In genomic region chr16:94126200-94126599, GRCm38 (mm10) we compare ENCODE assay signal across 10 mouse cellular contexts. TPM values are rescaled to one million over a fixed set of nuclear protein-coding genes. Genes with fewer than 3 reads are reported as not detected.
DNase-seq lines count a peak whose midpoint lies in the region; ATAC-seq lines count a peak whose summit lies in the region.
"Had no signal": no experiment of that assay in that cellular context is flagged by ENCODE, and none has a peak within 500 bp of the region (broad histone marks: within the 10 kb centered on the region; RNA-seq: fewer than 3 reads in every experiment).

No protein-coding gene starts in this region.

- H3K27me3 ChIP-seq in midbrain, embryonic 10.5 days (ENCODE audit: low read depth, poor library complexity, severe bottlenecking): peaks cover 97% of the 10 kb centered on the region
- H3K27me3 ChIP-seq in midbrain, embryonic 14.5 days (ENCODE audit: control insufficient read depth, insufficient read depth, low read length): peaks cover 81% of the 10 kb centered on the region
- H3K27me3 ChIP-seq in forebrain, embryonic 10.5 days (ENCODE audit: poor library complexity, severe bottlenecking): peaks cover 92% of the 10 kb centered on the region
- peaks cover 86% of the 10 kb centered on the region for H3K27me3 ChIP-seq in hindbrain, embryonic 13.5 days
- H3K27me3 ChIP-seq in neural tube, embryonic 13.5 days: peaks cover 74% of the 10 kb centered on the region

- no peak for ATAC-seq in midbrain, embryonic 14.5 days (ENCODE audit: low FRiP score, low TSS enrichment)
- no peak for ATAC-seq in hindbrain, embryonic 13.5 days (ENCODE audit: low FRiP score)
- no peak for ATAC-seq in neural tube, embryonic 13.5 days (ENCODE audit: low read depth)
- ATAC-seq in monocyte, adult 5-6 weeks (replicated peaks; ENCODE audit: insufficient number of reproducible peaks, low FRiP score, low TSS enrichment, poor library complexity, severe bottlenecking): no peak

- no peak for DNase-seq in midbrain, embryonic 10.5 days (ENCODE audit: low spot score)
- DNase-seq in midbrain, embryonic 14.5 days: no peak
- DNase-seq in forebrain, embryonic 10.5 days (ENCODE audit: extremely low spot score, low spot score): no peak
- DNase-seq in cerebellum, adult 9-11 months: no peak
- DNase-seq: adrenal gland, postnatal 10 days; cerebellum, adult 11 months; lung, adult 2 months had no signal

- peak overlapping the region; percentile 64; the same call in 1 of the 2 replicates for H3K4me3 ChIP-seq in midbrain, embryonic 10.5 days
- no peak overlapping the region; the same call in 1 of the 2 replicates for H3K4me3 ChIP-seq in midbrain, embryonic 14.5 days (replicated peaks; ENCODE audit: low read depth, low read length)
- H3K4me3 ChIP-seq in forebrain, embryonic 10.5 days: peak overlapping the region; percentile 62
- no peak overlapping the region for H3K4me3 ChIP-seq in hindbrain, embryonic 13.5 days
- no peak overlapping the region; the same call in 1 of the 2 replicates for H3K4me3 ChIP-seq in neural tube, embryonic 13.5 days

- peaks cover 51% of the 10 kb centered on the region for H3K4me1 ChIP-seq in midbrain, embryonic 10.5 days
- H3K4me1 ChIP-seq in midbrain, embryonic 14.5 days (ENCODE audit: control insufficient read depth, insufficient read depth, low read length): peaks cover 19% of the 10 kb centered on the region
- peaks cover 58% of the 10 kb centered on the region for H3K4me1 ChIP-seq in forebrain, embryonic 10.5 days
- peaks cover 25% of the 10 kb centered on the region for H3K4me1 ChIP-seq in hindbrain, embryonic 13.5 days (replicated peaks)
- peaks cover 25% of the 10 kb centered on the region for H3K4me1 ChIP-seq in neural tube, embryonic 13.5 days (replicated peaks)

- H3K36me3 ChIP-seq in midbrain, embryonic 10.5 days: no peaks in the 10 kb centered on the region
- H3K36me3 ChIP-seq in midbrain, embryonic 14.5 days (ENCODE audit: control insufficient read depth, insufficient read depth, low read length): no peaks in the 10 kb centered on the region
- no peaks in the 10 kb centered on the region for H3K36me3 ChIP-seq in forebrain, embryonic 10.5 days (replicated peaks)
- H3K36me3 ChIP-seq in hindbrain, embryonic 13.5 days: no peaks in the 10 kb centered on the region
- H3K36me3 ChIP-seq in neural tube, embryonic 13.5 days: no peaks in the 10 kb centered on the region

- no peaks in the 10 kb centered on the region for H3K9me3 ChIP-seq in midbrain, embryonic 10.5 days (replicated peaks)
- no peaks in the 10 kb centered on the region for H3K9me3 ChIP-seq in midbrain, embryonic 14.5 days (ENCODE audit: control insufficient read depth, low read length)
- no peaks in the 10 kb centered on the region for H3K9me3 ChIP-seq in forebrain, embryonic 10.5 days
- no peaks in the 10 kb centered on the region for H3K9me3 ChIP-seq in hindbrain, embryonic 13.5 days
- H3K9me3 ChIP-seq in neural tube, embryonic 13.5 days: no peaks in the 10 kb centered on the region

- no peak overlapping the region for H3K9ac ChIP-seq in midbrain, embryonic 14.5 days (replicated peaks; ENCODE audit: low read length)
- no peak overlapping the region for H3K9ac ChIP-seq in hindbrain, embryonic 13.5 days
- no peak overlapping the region for H3K9ac ChIP-seq in neural tube, embryonic 13.5 days

- H3K4me2 ChIP-seq in midbrain, embryonic 14.5 days (ENCODE audit: low read length): no peak overlapping the region; the same call in 1 of the 2 replicates
- H3K4me2 ChIP-seq in hindbrain, embryonic 13.5 days: peak overlapping the region; percentile 91; the same call in 1 of the 2 replicates
- peak overlapping the region; percentile 85 for H3K4me2 ChIP-seq in neural tube, embryonic 13.5 days

- H3K27ac ChIP-seq in midbrain, embryonic 10.5 days (replicated peaks): peak overlapping the region; percentile 84; the same call in 1 of the 2 replicates
- H3K27ac ChIP-seq in midbrain, embryonic 14.5 days (replicated peaks; ENCODE audit: low read depth, low read length): no peak overlapping the region
- no peak overlapping the region for H3K27ac ChIP-seq in forebrain, embryonic 10.5 days
- no peak overlapping the region for H3K27ac ChIP-seq in hindbrain, embryonic 13.5 days
- no peak overlapping the region for H3K27ac ChIP-seq in neural tube, embryonic 13.5 days (replicated peaks)

- 25% methylated on average over 9 of the region's 9 CpGs for WGBS in midbrain, embryonic 10.5 days
- WGBS in midbrain, embryonic 14.5 days: 12% methylated on average over 9 of the region's 9 CpGs
- 23% methylated on average over 9 of the region's 9 CpGs for WGBS in forebrain, embryonic 10.5 days
- WGBS in hindbrain, embryonic 13.5 days: 26% methylated on average over 9 of the region's 9 CpGs
- WGBS in neural tube, embryonic 13.5 days: 34% methylated on average over 9 of the region's 9 CpGs

RNA-seq across cellular contexts. Expression of gene Sim2, which starts 41.5 kb away (rescaled TPM):
- polyA plus RNA-seq in midbrain, embryonic 10.5 days (2016; fragmentation: Nextera tagmentation; extraction: Ambion mirVana): 2.8 and 2.9 TPM in 2 replicates
- polyA plus RNA-seq in midbrain, embryonic 14.5 days (2014; fragmentation: Nextera tagmentation; extraction: Ambion mirVana): 0.05 TPM in 1 of 2 replicates, not detected in the other
- 0.04 and 0.14 TPM in 2 replicates for polyA plus RNA-seq in forebrain, embryonic 10.5 days (2016; fragmentation: Nextera tagmentation; extraction: Ambion mirVana)
- polyA plus RNA-seq in hindbrain, embryonic 13.5 days (2015; fragmentation: Nextera tagmentation; extraction: Ambion mirVana): 0.08 TPM in 1 of 2 replicates, not detected in the other
- 0.12 and 0.28 TPM in 2 replicates for polyA plus RNA-seq in neural tube, embryonic 13.5 days (2015; fragmentation: Nextera tagmentation; extraction: Ambion mirVana)
- not detected in 3 replicates for total RNA-seq in monocyte, adult 5-6 weeks (2017)

Comparison
In these comparisons a context has a peak if more than half of its experiments do, and no peak if none do; other contexts are left out.
1. H3K4me3 ChIP-seq: peak in midbrain, embryonic 10.5 days (single experiment) and forebrain, embryonic 10.5 days (single experiment); none in midbrain, embryonic 14.5 days (single experiment), hindbrain, embryonic 13.5 days (single experiment) and neural tube, embryonic 13.5 days (single experiment).